Mouse (Mus musculus) cerebellum, adult 9-11 months (tissue): ENCODE results near the gene Slc38a5.

Experiments used
- DNase-seq: peaks from one replicate; pipeline ENCODE4 v3.0.0; 2022

Gene Slc38a5

GRCm38 (mm10) chrX:8314905-8315304, 44.0 kb downstream of the Slc38a5 start:
- peak; percentile 10 for DNase-seq

GRCm38 (mm10) chrX:8327124-8327523, 56.2 kb downstream of the Slc38a5 start, which contains the start of gene Ssxb10:
TSS of gene Ssxb10 (plus strand) at chrX:8327424.
- no peak for DNase-seq
